Mouse (Mus musculus) small intestine, adult 2 months (tissue): Measurements from ENCODE around the gene Abhd12. TPM values are rescaled to one million over a fixed set of nuclear protein-coding genes. Genes with fewer than 3 reads are reported as not detected.
A peak's percentile ranks its signal among the peaks of the same experiment; 100 is the strongest.

Experiments used
- H3K27ac ChIP-seq: fragments of 200-500 bp; 2 replicates; pipeline ENCODE4 v1.5.1; 2012; ENCODE audit warnings: low read depth, low read length, control low read depth, inconsistent platforms; ENCODE audit not compliant: insufficient read depth
- H3K27me3 ChIP-seq: fragments of 200-500 bp; 2 replicates; pipeline ENCODE4 v1.6.1; 2012; ENCODE audit warnings: mild to moderate bottlenecking, moderate library complexity, low read length, inconsistent platforms; ENCODE audit not compliant: control insufficient read depth, insufficient read depth
- H3K36me3 ChIP-seq: fragments of 200-500 bp; 2 replicates; pipeline ENCODE4 v1.6.1; 2012; ENCODE audit warnings: mild to moderate bottlenecking, low read length, control low read depth, inconsistent platforms; ENCODE audit not compliant: control insufficient read depth, insufficient read depth
- H3K4me1 ChIP-seq: fragments of 200-500 bp; 2 replicates; pipeline ENCODE4 v1.6.1; 2012; ENCODE audit warnings: low read length, inconsistent platforms, mixed read lengths; ENCODE audit not compliant: control insufficient read depth, insufficient read depth, insufficient read length
- H3K4me3 ChIP-seq: fragments of 200-500 bp; 2 replicates; pipeline ENCODE4 v1.5.1; 2012; ENCODE audit warnings: low read depth, mild to moderate bottlenecking, control low read depth, inconsistent platforms, low read length, moderate library complexity
- CTCF ChIP-seq: fragments of 200-500 bp; IDR thresholded peaks from 2 replicates; pipeline ENCODE4 v1.5.1; 2012; ENCODE audit warnings: low read depth, mild to moderate bottlenecking, control low read depth, inconsistent platforms, low read length, moderate library complexity, mixed read lengths; ENCODE audit not compliant: insufficient replicate concordance, insufficient read length; ENCODE audit errors: extremely low read depth
- POLR2A ChIP-seq: fragments of 200-500 bp; IDR thresholded peaks from 2 replicates; pipeline ENCODE4 v1.6.1; 2012; ENCODE audit warnings: low read depth, mild to moderate bottlenecking, control low read depth, inconsistent platforms, low read length, moderate library complexity
- WGBS: fragments of 180-500 bp; shearing (Covaris S2); methylation state at CpG from one replicate; pipeline ENCODE4 v1.1.7; 2018; 5-methylcytosine and 5-hydroxymethylcytosine counted together
- polyA plus RNA-seq: library from polyadenylated mRNA; depleted of rRNA; stranded (reverse); fragments of >200 nt; gene quantifications from 2 replicates; pipeline ENCODE4 v1.2.3, GENCODE M21; 2012

Abhd12 gene
- polyA plus RNA-seq, 1 experiment: 85.9 TPM

GRCm38 (mm10) chr2:150874508-150874907, 30.0 kb downstream of the Abhd12 start:
- Histone ChIP-seq H3K27ac (no peak overlapping the region), H3K4me3 (no peak overlapping the region), H3K4me1 (no peaks in the 10 kb centered on the region; the same call in 1 of the 2 replicates), H3K36me3 (peaks cover 2% of the 10 kb centered on the region; the same call in 1 of the 2 replicates), H3K27me3 (no peaks in the 10 kb centered on the region)
- TF ChIP-seq CTCF: no peak
- no peak for TF ChIP-seq POLR2A
- 89% methylated on average over 1 of the region's 1 CpGs for WGBS

DNA sequence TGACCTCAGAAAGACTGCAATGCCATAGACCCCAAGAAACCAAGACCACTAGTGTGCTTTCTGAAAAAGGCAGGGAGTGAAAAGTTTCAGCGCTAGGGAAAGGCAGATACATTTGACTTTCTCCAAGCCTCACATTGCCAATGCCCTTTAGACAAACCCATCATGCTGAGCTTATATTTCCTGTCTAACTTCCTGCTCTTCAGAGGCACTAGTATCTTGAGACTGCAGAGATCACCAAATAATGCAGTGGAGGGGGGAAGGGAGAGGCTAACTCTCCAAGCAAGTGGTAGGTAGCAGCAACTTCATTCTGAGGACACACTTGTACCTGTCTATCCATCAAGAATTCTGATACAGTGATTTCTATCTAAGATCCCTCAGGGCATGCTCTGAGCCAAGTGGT, 35.1 kb downstream of the Abhd12 start:
- WGBS: 87% methylated on average over 1 of the region's 1 CpGs
- Histone ChIP-seq H3K4me3 (no peak overlapping the region), H3K4me1 (no peaks in the 10 kb centered on the region), H3K27ac (no peak overlapping the region), H3K27me3 (no peaks in the 10 kb centered on the region), H3K36me3 (no peaks in the 10 kb centered on the region)
- no peak for TF ChIP-seq CTCF
- TF ChIP-seq POLR2A: no peak

- Histone ChIP-seq H3K27me3 (no peaks in the 10 kb centered on the region), H3K4me3 (no peak overlapping the region), H3K4me1 (no peaks in the 10 kb centered on the region), H3K36me3 (no peaks in the 10 kb centered on the region), H3K27ac (no peak overlapping the region)
- 96% methylated on average over 2 of the region's 2 CpGs for WGBS
- no peak for TF ChIP-seq CTCF
- no peak for TF ChIP-seq POLR2A
Observed at GRCm38 (mm10) chr2:150867021-150867420, 37.5 kb downstream of the Abhd12 start.

- 0 out of 2 replicates have a peak, but pooled peaks cover 2% of the 10 kb centered on the region for H3K36me3 ChIP-seq
- no peak overlapping the region for H3K4me3 ChIP-seq
- no peak for TF ChIP-seq CTCF
- no peak for TF ChIP-seq POLR2A
- H3K27me3 ChIP-seq: no peaks in the 10 kb centered on the region
- no peak overlapping the region for H3K27ac ChIP-seq
- 84% methylated on average over 2 of the region's 2 CpGs for WGBS
- peaks cover under 1% of the 10 kb centered on the region; the same call in 1 of the 2 replicates for H3K4me1 ChIP-seq
Observed at GRCm38 (mm10) chr2:150861128-150861527, 43.4 kb downstream of the Abhd12 start.

GRCm38 (mm10) chr2:150859709-150860470, 44.7 kb downstream of the Abhd12 start:
- Histone ChIP-seq H3K4me1 (peaks cover 5% of the 10 kb centered on the region; the same call in 1 of the 2 replicates), H3K36me3 (0 out of 2 replicates have a peak, but pooled peaks cover 2% of the 10 kb centered on the region), H3K27me3 (no peaks in the 10 kb centered on the region), H3K27ac (no peak overlapping the region), H3K4me3 (no peak overlapping the region)
- TF ChIP-seq POLR2A: no peak
- TF ChIP-seq CTCF: no peak
- WGBS: 75% methylated on average over 11 of the region's 11 CpGs

GRCm38 (mm10) chr2:150858724-150859487, 45.6 kb downstream of the Abhd12 start:
- Histone ChIP-seq H3K27me3 (no peaks in the 10 kb centered on the region), H3K4me1 (peaks cover 9% of the 10 kb centered on the region; the same call in 1 of the 2 replicates), H3K4me3 (no peak overlapping the region), H3K36me3 (0 out of 2 replicates have a peak, but pooled peaks cover 2% of the 10 kb centered on the region), H3K27ac (peak overlapping the region; percentile 54)
- no peak for TF ChIP-seq POLR2A
- TF ChIP-seq CTCF: no peak
- 28% methylated on average over 9 of the region's 9 CpGs for WGBS

DNA sequence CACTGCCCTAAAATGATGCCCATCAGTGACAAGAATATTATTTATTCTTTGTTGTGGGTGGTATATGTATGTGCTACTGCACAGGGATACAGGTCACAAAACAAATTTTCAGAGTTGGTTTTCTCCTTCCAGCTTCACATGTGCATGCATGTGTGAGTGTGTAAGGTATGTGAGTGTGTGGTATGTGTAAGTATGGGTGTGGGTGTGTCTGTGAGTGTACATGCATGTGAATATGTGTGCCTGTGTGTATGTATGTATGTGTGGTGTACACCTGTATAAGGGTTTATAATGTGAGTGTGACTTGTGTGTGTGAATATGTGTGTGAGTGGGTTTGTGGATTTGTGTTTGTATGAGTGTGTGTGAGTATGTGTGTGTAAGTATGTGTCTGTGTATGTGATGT, 49.4 kb downstream of the Abhd12 start:
- Histone ChIP-seq H3K27ac (peak overlapping the region; percentile 24; the same call in 1 of the 2 replicates), H3K27me3 (no peaks in the 10 kb centered on the region), H3K4me1 (peaks cover 13% of the 10 kb centered on the region; the same call in 1 of the 2 replicates), H3K4me3 (no peak overlapping the region), H3K36me3 (peaks cover 5% of the 10 kb centered on the region)
- no peak for TF ChIP-seq POLR2A
- no peak for TF ChIP-seq CTCF
